Mouse (Mus musculus) myocyte (in vitro differentiated cells): ENCODE measurements around the gene Gm13420.

ENCODE experiments used
- E2F4 ChIP-seq: IDR thresholded peaks from one replicate; pipeline ENCODE4 v1.6.1; 2011; ENCODE audit warnings: mild to moderate bottlenecking, control low read depth, moderate library complexity; ENCODE audit not compliant: insufficient read depth
- MAX ChIP-seq: IDR thresholded peaks from one replicate; pipeline ENCODE4 v1.6.1; 2011; ENCODE audit warnings: low read depth, mild to moderate bottlenecking, control low read depth
- MYOD1 ChIP-seq, 3 experiments: IDR thresholded peaks; one replicate each; pipeline ENCODE4 v1.6.1; 2011; ENCODE audit warnings: control low read depth in 2 of 3, low read depth in 2 of 3, mild to moderate bottlenecking in 2 of 3, moderate library complexity in 1 of 3; ENCODE audit not compliant: insufficient read length in 2 of 3, control insufficient read depth in 1 of 3
- MYOG ChIP-seq, 3 experiments: IDR thresholded peaks; one replicate each; pipeline ENCODE4 v1.6.1; 2011; ENCODE audit warnings: control low read depth in 2 of 3, low read depth in 2 of 3, mild to moderate bottlenecking in 2 of 3; ENCODE audit not compliant: insufficient read length in 2 of 3, control insufficient read depth in 1 of 3, insufficient read depth in 1 of 3
- POLR2A ChIP-seq: IDR thresholded peaks from one replicate; pipeline ENCODE4 v1.6.1; 2011; ENCODE audit warnings: low read depth, mild to moderate bottlenecking, control low read depth, moderate library complexity; ENCODE audit not compliant: insufficient read length
- POLR2AphosphoS2 ChIP-seq: IDR thresholded peaks from one replicate; pipeline ENCODE4 v1.6.1; 2011; ENCODE audit warnings: low read depth, control low read depth; ENCODE audit not compliant: insufficient read length
- SRF ChIP-seq: IDR thresholded peaks from one replicate; pipeline ENCODE4 v1.6.1; 2011; ENCODE audit warnings: low read depth; ENCODE audit not compliant: control insufficient read depth, insufficient read length
- TCF12 ChIP-seq: IDR thresholded peaks from one replicate; pipeline ENCODE4 v1.6.1; 2011; ENCODE audit warnings: mild to moderate bottlenecking, control low read depth; ENCODE audit not compliant: poor library complexity, insufficient read depth, severe bottlenecking
- TCF3 ChIP-seq: IDR thresholded peaks from one replicate; pipeline ENCODE4 v1.6.1; 2011; ENCODE audit warnings: low read depth, control low read depth; ENCODE audit not compliant: insufficient read length
- USF1 ChIP-seq: IDR thresholded peaks from one replicate; pipeline ENCODE4 v1.6.1; 2011; ENCODE audit warnings: low read depth, mild to moderate bottlenecking, control low read depth, moderate library complexity

GRCm38 (mm10) chr2:29701393-29701792 lies 50.1 kb downstream of the Gm13420 start:
- TF ChIP-seq POLR2A: no peak
- no peak for TF ChIP-seq TCF3
- no peak for TF ChIP-seq POLR2AphosphoS2
- TF ChIP-seq MYOG (IDR thresholded peaks at IDR 0.05; ENCODE audit: control insufficient read depth in 1 of 3, insufficient read depth in 1 of 3, insufficient read length in 2 of 3, low read depth in 2 of 3): no peak
- TF ChIP-seq MAX: no peak
- no peak for TF ChIP-seq USF1
- TF ChIP-seq MYOD1 (IDR thresholded peaks at IDR 0.05; ENCODE audit: control insufficient read depth in 1 of 3, insufficient read length in 2 of 3, low read depth in 2 of 3): no peak
- no peak for TF ChIP-seq SRF
- no peak for TF ChIP-seq TCF12
- TF ChIP-seq E2F4: no peak
